Mouse (Mus musculus): ENCODE measurements around the gene Dbp.

DNA sequence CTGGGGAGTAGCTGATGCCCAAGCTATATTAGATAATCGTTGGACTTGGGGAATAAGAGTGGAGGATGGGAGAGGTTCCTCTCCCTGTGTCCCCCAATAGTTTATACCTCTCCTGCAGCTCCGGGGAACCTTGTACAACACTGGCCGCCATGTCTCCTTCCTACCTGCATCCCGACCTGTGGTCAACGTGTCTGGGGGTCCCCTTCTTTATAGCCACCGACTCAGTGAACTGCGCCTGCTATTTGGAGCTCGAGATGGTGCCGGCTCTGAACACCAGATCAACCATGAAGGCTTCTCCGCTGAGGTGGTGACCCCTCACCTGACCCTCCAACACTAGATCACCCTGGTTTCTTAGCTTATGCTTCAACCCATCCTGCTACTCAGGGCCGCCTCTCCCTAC, 2.6 kb upstream of the Dbp start:
- TF ChIP-seq CTCF (IDR thresholded peaks at IDR 0.05; ENCODE audit: low read depth, low read length): no peak
- no peak for TF ChIP-seq POLR2A (IDR thresholded peaks at IDR 0.05; ENCODE audit: borderline replicate concordance, low read depth, low read length)
